Mouse (Mus musculus) embryonic fibroblast, embryonic 13.5 days (primary cell): ENCODE measurements around the gene Vcam1.

Source experiments
- CTCF ChIP-seq: IDR thresholded peaks from 2 replicates; pipeline ENCODE4 v1.5.1; 2011; ENCODE audit warnings: mild to moderate bottlenecking, control low read depth, low read length, moderate library complexity, borderline replicate concordance; ENCODE audit not compliant: insufficient read depth
- POLR2A ChIP-seq: IDR thresholded peaks from 2 replicates; pipeline ENCODE4 v1.6.1; 2011; ENCODE audit warnings: low read depth, mild to moderate bottlenecking, control low read depth, low read length, moderate library complexity

GRCm38 (mm10) chr3:116104270-116104669 lies 25.2 kb downstream of the Vcam1 start:
- TF ChIP-seq POLR2A: no peak
- TF ChIP-seq CTCF: no peak
